Mouse (Mus musculus) erythroblast, embryonic 14.5 days (primary cell): ENCODE results near the gene Fsd1.

ENCODE experiments used
- GATA1 ChIP-seq: IDR thresholded peaks from 2 replicates; pipeline ENCODE4 v1.6.1; 2012; ENCODE audit warnings: low read length, inconsistent platforms, mixed read lengths
- TAL1 ChIP-seq: IDR thresholded peaks from 3 replicates; pipeline ENCODE4 v1.6.1; 2012; ENCODE audit warnings: low read length, inconsistent platforms, mixed read lengths

GRCm38 (mm10) chr17:56026881-56027280 lies 40.6 kb downstream of the Fsd1 start:
- TF ChIP-seq GATA1 (no peak), TAL1 (no peak)
